Mouse (Mus musculus): ENCODE data around the gene Mug2. TPM values are rescaled to one million over a fixed set of nuclear protein-coding genes. Genes with fewer than 3 reads are reported as not detected.

The Mug2 gene
- polyA plus RNA-seq (2017; shearing (Covaris generic)), result not detected

DNA sequence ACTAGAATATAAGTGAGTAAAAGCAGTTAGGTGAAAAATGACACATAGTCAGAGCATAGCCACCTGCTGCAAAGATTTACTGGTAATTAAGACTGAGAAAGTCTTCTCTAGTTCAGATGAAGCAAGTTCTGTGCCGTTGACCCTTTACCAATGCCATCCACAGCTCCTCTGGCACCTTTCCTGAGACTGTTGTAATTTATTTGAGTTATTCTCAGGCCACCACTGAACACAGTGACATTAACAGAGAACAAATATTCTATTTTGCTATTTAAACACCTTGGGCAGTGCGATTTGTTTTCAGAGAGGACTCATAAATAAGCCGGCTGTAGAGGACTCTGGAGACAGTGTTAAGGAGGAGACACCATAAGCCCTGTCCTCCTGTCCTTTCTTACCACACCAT, at the start of gene Mug2:
TSS of gene Mug2 (plus strand) at position 301 of the 400 bp plus-strand sequence.

Other genes starting within 250 kb of the Mug2 start
- gene Mug1, start 168.2 kb upstream of the Mug2 start, polyA plus RNA-seq (2017; shearing (Covaris generic)), result 0.09 TPM